Mouse (Mus musculus): ENCODE results near the gene Fign. TPM values are rescaled to one million over a fixed set of nuclear protein-coding genes. Genes with fewer than 3 reads are reported as not detected.

The Fign gene
- total and polyA plus RNA-seq, 3 experiments = not detected

GRCm38 (mm10) chr2:64048142-64048541 is 49.7 kb downstream of the Fign start:
- no peak for DNase-seq (ENCODE audit: extremely low read depth)
- dilution Hi-C loops (cut with MboI; ENCODE audit: extremely low pct_ligation_motif_present, extremely low pct_unique_long_range_greater_than_20kb, low sequenced_read_pairs) = no loop called here
- no peak for TF ChIP-seq MEF2A (IDR thresholded peaks at IDR 0.05; ENCODE audit: borderline replicate concordance, low read depth, low read length)
- TF ChIP-seq CHD1 (IDR thresholded peaks at IDR 0.05; ENCODE audit: low read depth, low read length) = no peak
- no peak for TF ChIP-seq USF2 (conservative IDR thresholded peaks at IDR 0.05; ENCODE audit: low read depth, low read length)
- no peak for TF ChIP-seq POLR2AphosphoS2 (IDR thresholded peaks at IDR 0.05; ENCODE audit: low read depth, low read length)
- TF ChIP-seq EP300 (IDR thresholded peaks at IDR 0.05; ENCODE audit: low read length) = no peak
- no peak for TF ChIP-seq HCFC1 (IDR thresholded peaks at IDR 0.05; ENCODE audit: low read depth, low read length)
- TF ChIP-seq RAD21 (IDR thresholded peaks at IDR 0.05; ENCODE audit: low read depth, low read length) = no peak
- TF ChIP-seq MXI1 (IDR thresholded peaks at IDR 0.05; ENCODE audit: low read depth, low read length) = no peak
- no peak for TF ChIP-seq ZKSCAN1 (IDR thresholded peaks at IDR 0.05; ENCODE audit: borderline replicate concordance, low read depth, low read length)
- no peak for TF ChIP-seq CTCF (conservative IDR thresholded peaks at IDR 0.05 in 1 of 2, IDR thresholded peaks at IDR 0.05 in 1 of 2; ENCODE audit: low read depth in 2 of 2, low read length in 2 of 2)
- no peak for TF ChIP-seq E2F4 (IDR thresholded peaks at IDR 0.05; ENCODE audit: insufficient replicate concordance, low read depth, low read length)
- TF ChIP-seq UBTF (IDR thresholded peaks at IDR 0.05; ENCODE audit: low read depth, low read length) = no peak
- TF ChIP-seq ELF1 (IDR thresholded peaks at IDR 0.05; ENCODE audit: low read depth, low read length) = no peak
- TF ChIP-seq CHD2 (IDR thresholded peaks at IDR 0.05; ENCODE audit: low read length) = no peak
- TF ChIP-seq NELFE (IDR thresholded peaks at IDR 0.05; ENCODE audit: low read depth, low read length) = no peak

GRCm38 (mm10) chr2:64043099-64043498 is 54.7 kb downstream of the Fign start:
- no peak overlapping the region for H3K9ac ChIP-seq (ENCODE audit: insufficient read depth, low read depth)
- H3K36me3 ChIP-seq (replicated peaks in 1 of 2; ENCODE audit: control insufficient read depth in 1 of 2, insufficient read depth in 1 of 2, low read length in 1 of 2) = no peaks in the 10 kb centered on the region
- peaks cover 33% of the 10 kb centered on the region for H3K9me3 ChIP-seq (replicated peaks; ENCODE audit: low read length)
- no peaks in the 10 kb centered on the region for H3K4me1 ChIP-seq (ENCODE audit: control insufficient read depth in 1 of 2, insufficient read depth in 2 of 2)
- no peaks in the 10 kb centered on the region for H3K27me3 ChIP-seq (replicated peaks)
- no peak overlapping the region for H3K4me2 ChIP-seq (ENCODE audit: insufficient read depth, low read depth, poor library complexity, severe bottlenecking)
- H3K27ac ChIP-seq (ENCODE audit: insufficient read depth, low read depth) = no peak overlapping the region
- H3K79me2 ChIP-seq (replicated peaks; ENCODE audit: control insufficient read depth, extremely low read depth, insufficient read depth, poor library complexity, severe bottlenecking) = no peaks in the 10 kb centered on the region
- no peak overlapping the region for H3K4me3 ChIP-seq (replicated peaks in 1 of 3; ENCODE audit: low read depth in 2 of 3, low read length in 2 of 3, poor library complexity in 1 of 3)
- no peak for DNase-seq (ENCODE audit: extremely low read depth)
- dilution Hi-C loops (cut with MboI; ENCODE audit: extremely low pct_ligation_motif_present, extremely low pct_unique_long_range_greater_than_20kb, low sequenced_read_pairs) (no loop called here), in situ Hi-C loops (cut with MboI; ENCODE audit: low pct_ligation_motif_present, low pct_unique_long_range_greater_than_20kb, low sequenced_read_pairs) (no loop called here)
- TF ChIP-seq E2F4 (IDR thresholded peaks at IDR 0.05; ENCODE audit: insufficient replicate concordance, low read depth, low read length) = no peak
- TF ChIP-seq PAX5 (IDR thresholded peaks at IDR 0.05; ENCODE audit: low read length) = no peak
- no peak for TF ChIP-seq ZMIZ1 (IDR thresholded peaks at IDR 0.05; ENCODE audit: low read depth, low read length)
- no peak for TF ChIP-seq IRF4 (IDR thresholded peaks at IDR 0.05; ENCODE audit: low read depth, low read length)
- no peak for TF ChIP-seq SIN3A (IDR thresholded peaks at IDR 0.05; ENCODE audit: low read length)
- TF ChIP-seq RAD21 (IDR thresholded peaks at IDR 0.05; ENCODE audit: low read depth, low read length) = no peak

More at GRCm38 (mm10) chr2:64048142-64048541, 49.7 kb downstream of the Fign start:
- no peaks in the 10 kb centered on the region for H3K79me2 ChIP-seq (replicated peaks; ENCODE audit: control insufficient read depth, extremely low read depth, insufficient read depth, poor library complexity, severe bottlenecking)
- no peak overlapping the region for H3K27ac ChIP-seq (ENCODE audit: insufficient read depth, low read depth)
- H3K27me3 ChIP-seq (replicated peaks) = no peaks in the 10 kb centered on the region
- H3K4me3 ChIP-seq (replicated peaks in 1 of 3; ENCODE audit: low read depth in 2 of 3, low read length in 2 of 3, poor library complexity in 1 of 3) = no peak overlapping the region
- in situ Hi-C loops (cut with MboI; ENCODE audit: low pct_ligation_motif_present, low pct_unique_long_range_greater_than_20kb, low sequenced_read_pairs) = no loop called here
- no peak overlapping the region for H3K4me2 ChIP-seq (ENCODE audit: insufficient read depth, low read depth, poor library complexity, severe bottlenecking)
- H3K36me3 ChIP-seq (replicated peaks in 1 of 2; ENCODE audit: control insufficient read depth in 1 of 2, insufficient read depth in 1 of 2, low read length in 1 of 2) = no peaks in the 10 kb centered on the region
- peaks cover 30% of the 10 kb centered on the region for H3K9me3 ChIP-seq (replicated peaks; ENCODE audit: low read length)
- H3K4me1 ChIP-seq (ENCODE audit: control insufficient read depth in 1 of 2, insufficient read depth in 2 of 2) = no peaks in the 10 kb centered on the region
- no peak overlapping the region for H3K9ac ChIP-seq (ENCODE audit: insufficient read depth, low read depth)

Data from CH12.LX (cell line).